Mouse (Mus musculus) urinary bladder, adult 2 months (tissue): ENCODE measurements around the gene Med20. TPM values are rescaled to one million over a fixed set of nuclear protein-coding genes. Genes with fewer than 3 reads are reported as not detected.

Source experiments
- polyA plus RNA-seq: library from polyadenylated mRNA; depleted of rRNA; stranded (reverse); fragments of >200 nt; gene quantifications from 2 replicates; pipeline ENCODE4 v1.2.3, GENCODE M21; 2012; rRNA removed

The Med20 gene
- polyA plus RNA-seq, 1 experiment = 48.5 TPM

Other genes with a start within 250 kb of the Med20 start
- 32.1 and 34.4 TPM in 2 replicates for gene Mrps10, start 242.7 kb upstream of the Med20 start, polyA plus RNA-seq
- 5.2 and 5.5 TPM in 2 replicates for gene Guca1b, start 226.2 kb upstream of the Med20 start, polyA plus RNA-seq
- 4.5 and 5.4 TPM in 2 replicates for gene Guca1a, start 211.0 kb upstream of the Med20 start, polyA plus RNA-seq
- gene AI661453, start 175.0 kb upstream of the Med20 start, polyA plus RNA-seq = 9.4 and 14.9 TPM in 2 replicates
- gene 1700001C19Rik, start 174.2 kb upstream of the Med20 start, polyA plus RNA-seq = 0.26 and 0.43 TPM in 2 replicates
- gene Taf8, start 109.3 kb upstream of the Med20 start, polyA plus RNA-seq = 29.5 and 33.2 TPM in 2 replicates
- gene Ccnd3, start 106.5 kb upstream of the Med20 start, polyA plus RNA-seq = 110 and 134 TPM in 2 replicates
- gene Bysl, start 90 bp upstream of the Med20 start, polyA plus RNA-seq = 15.3 and 15.5 TPM in 2 replicates
- gene Gm20517, start within 50 bp of the Med20 start, polyA plus RNA-seq = 0.76 and 0.96 TPM in 2 replicates
- gene Usp49, start 19.1 kb downstream of the Med20 start, polyA plus RNA-seq = 6.5 and 7.6 TPM in 2 replicates
- gene Tomm6, start 76.8 kb downstream of the Med20 start, polyA plus RNA-seq = 110 and 111 TPM in 2 replicates
- gene Frs3, start 77.4 kb downstream of the Med20 start, polyA plus RNA-seq = 8.1 and 10.1 TPM in 2 replicates
- 1.2 and 1.9 TPM in 2 replicates for gene Gm21981, start 82.9 kb downstream of the Med20 start, polyA plus RNA-seq
- 1.4 and 1.5 TPM in 2 replicates for gene Prickle4, start 83.2 kb downstream of the Med20 start, polyA plus RNA-seq
- 0.09 TPM in 1 of 2 replicates, not detected in the other for gene Pgc, start 115.3 kb downstream of the Med20 start, polyA plus RNA-seq
- 14.5 and 20.3 TPM in 2 replicates for gene Tfeb, start 125.4 kb downstream of the Med20 start, polyA plus RNA-seq
- 28.5 and 36.2 TPM in 2 replicates for gene Mdfi, start 223.1 kb downstream of the Med20 start, polyA plus RNA-seq